8 mouse cellular contexts compared by ENCODE assay signal in genomic region chr10:96213876-96214275, GRCm38 (mm10).
DNase-seq lines count a peak whose midpoint lies in the region; ATAC-seq and TF ChIP-seq lines count a peak whose summit lies in the region.

No protein-coding gene starts in this region.

- no peak for TF ChIP-seq POLR2A in brain, embryonic 14.5 days (IDR thresholded peaks at IDR 0.05; ENCODE audit: borderline replicate concordance, extremely low read depth, insufficient read depth, insufficient read length, poor library complexity, severe bottlenecking)
- no peak for TF ChIP-seq POLR2A in liver, adult 2 months (IDR thresholded peaks at IDR 0.05; ENCODE audit: extremely low read depth, insufficient read depth, low read length)
- no peak for TF ChIP-seq POLR2A in myocyte (IDR thresholded peaks at IDR 0.05; ENCODE audit: insufficient read length, low read depth)

- peak overlapping the region; percentile 41 for H3K4me2 ChIP-seq in heart, embryonic 13.5 days
- no peak overlapping the region for H3K4me2 ChIP-seq in kidney, postnatal 0 days (ENCODE audit: low read length)
- H3K4me2 ChIP-seq in myocyte (ENCODE audit: low read depth), result peak overlapping the region; percentile 60

- peaks cover 4% of the 10 kb centered on the region for H3K4me1 ChIP-seq in heart, embryonic 13.5 days
- H3K4me1 ChIP-seq in kidney, postnatal 0 days (replicated peaks; ENCODE audit: insufficient read depth, low read length), result no peaks in the 10 kb centered on the region; the same call in 1 of the 2 replicates
- H3K4me1 ChIP-seq in liver, adult 2 months (ENCODE audit: control insufficient read depth, insufficient read depth, low read length), result peaks cover 6% of the 10 kb centered on the region

- H3K4me3 ChIP-seq in C2C12 (ENCODE audit: insufficient read depth, poor library complexity, severe bottlenecking) (no peak overlapping the region), myocyte (no peak overlapping the region)
- no peak overlapping the region for H3K4me3 ChIP-seq in heart, embryonic 13.5 days
- no peak overlapping the region for H3K4me3 ChIP-seq in kidney, postnatal 0 days (replicated peaks; ENCODE audit: low read depth, low read length)
- H3K4me3 ChIP-seq in liver, adult 2 months (ENCODE audit: insufficient read depth, low read depth, low read length), result no peak overlapping the region

- H3K79me3 ChIP-seq in C2C12 (ENCODE audit: low read depth), result no peaks in the 10 kb centered on the region

- ATAC-seq in heart, embryonic 13.5 days (ENCODE audit: extremely low read depth, insufficient number of reproducible peaks, low FRiP score, low TSS enrichment), result no peak
- ATAC-seq in kidney, postnatal 0 days (replicated peaks; ENCODE audit: low FRiP score, low read depth), result peak; percentile 83

- no peaks in the 10 kb centered on the region for H3K9me3 ChIP-seq in heart, embryonic 13.5 days
- no peaks in the 10 kb centered on the region for H3K9me3 ChIP-seq in kidney, postnatal 0 days (replicated peaks; ENCODE audit: low read length)

- no peaks in the 10 kb centered on the region for H3K79me2 ChIP-seq in C2C12 (ENCODE audit: control insufficient read depth, insufficient read depth)
- H3K79me2 ChIP-seq in liver, adult 2 months (ENCODE audit: control insufficient read depth, insufficient read depth, low read length), result no peaks in the 10 kb centered on the region
- H3K79me2 ChIP-seq in myocyte (ENCODE audit: control insufficient read depth, insufficient read depth), result no peaks in the 10 kb centered on the region

- no peaks in the 10 kb centered on the region for H3K36me3 ChIP-seq in C2C12 (ENCODE audit: control insufficient read depth, insufficient read depth)
- H3K36me3 ChIP-seq in heart, embryonic 13.5 days, result no peaks in the 10 kb centered on the region
- H3K36me3 ChIP-seq in kidney, postnatal 0 days (ENCODE audit: insufficient read depth, low read length), result no peaks in the 10 kb centered on the region
- no peaks in the 10 kb centered on the region for H3K36me3 ChIP-seq in liver, adult 2 months (ENCODE audit: control insufficient read depth, insufficient read depth, low read length)
- no peaks in the 10 kb centered on the region for H3K36me3 ChIP-seq in myocyte (ENCODE audit: control insufficient read depth, insufficient read depth)

- no peaks in the 10 kb centered on the region for H3K27me3 ChIP-seq in C2C12 (ENCODE audit: control insufficient read depth, insufficient read depth, insufficient read length)
- H3K27me3 ChIP-seq in heart, embryonic 13.5 days (replicated peaks), result no peaks in the 10 kb centered on the region
- H3K27me3 ChIP-seq in kidney, postnatal 0 days (ENCODE audit: insufficient read depth, low read length), result no peaks in the 10 kb centered on the region
- H3K27me3 ChIP-seq in liver, adult 2 months (ENCODE audit: control insufficient read depth, insufficient read depth, low read length), result no peaks in the 10 kb centered on the region
- no peaks in the 10 kb centered on the region for H3K27me3 ChIP-seq in myocyte (ENCODE audit: control insufficient read depth, insufficient read depth, insufficient read length)

- DNase-seq in brain, embryonic 14.5 days (ENCODE audit: low read depth), result peak; percentile 98
- DNase-seq in fibroblast of lung, adult 2 months (ENCODE audit: low read depth), result peak; percentile 89
- peak; percentile 98 for DNase-seq in kidney, postnatal 0 days (ENCODE audit: low spot score)
- DNase-seq in liver, adult 2 months (ENCODE audit: extremely low read depth, low read depth, low spot score), result peak; percentile 77
- DNase-seq in spleen, postnatal 4 days (ENCODE audit: low spot score in 2 of 2), result peak; percentile 73 to 89

- 3% methylated on average over 10 of the region's 10 CpGs for WGBS in heart, embryonic 13.5 days
- WGBS in kidney, postnatal 0 days, result 1% methylated on average over 10 of the region's 10 CpGs
- WGBS in liver, adult 2 months, result 1% methylated on average over 10 of the region's 10 CpGs

- no peak overlapping the region for H3K27ac ChIP-seq in heart, embryonic 13.5 days (replicated peaks)
- no peak overlapping the region for H3K27ac ChIP-seq in kidney, postnatal 0 days
- no peak overlapping the region for H3K27ac ChIP-seq in liver, adult 2 months (replicated peaks; ENCODE audit: insufficient read depth, low read depth, low read length)

- peak overlapping the region; percentile 65 for H3K9ac ChIP-seq in heart, embryonic 13.5 days
- H3K9ac ChIP-seq in kidney, postnatal 0 days (ENCODE audit: low read depth, low read length), result no peak overlapping the region
- H3K9ac ChIP-seq in liver, adult 2 months (ENCODE audit: low read depth, low read length), result no peak overlapping the region

- H3ac ChIP-seq in C2C12 (ENCODE audit: control insufficient read depth, insufficient read length, low read depth), result no peak overlapping the region
- no peak overlapping the region for H3ac ChIP-seq in myocyte (ENCODE audit: control insufficient read depth, insufficient read length)

- TF ChIP-seq CTCF in C2C12 (IDR thresholded peaks at IDR 0.05; ENCODE audit: control insufficient read depth, insufficient read depth, insufficient read length), result no peak
- peak; percentile 80; the same call in 1 of the 2 replicates for TF ChIP-seq CTCF in brain, embryonic 14.5 days (IDR thresholded peaks at IDR 0.05; ENCODE audit: borderline replicate concordance, extremely low read depth, insufficient read depth, insufficient read length)
- TF ChIP-seq CTCF in kidney, postnatal 0 days (IDR thresholded peaks at IDR 0.05; ENCODE audit: low read depth), result peak; percentile 97
- peak; percentile 29 for TF ChIP-seq CTCF in liver, adult 2 months (IDR thresholded peaks at IDR 0.05; ENCODE audit: low read depth, low read length)

TF ChIP-seq in C2C12, 6 proteins besides CTCF, POLR2A, EP300 and RAD21:
- TF ChIP-seq MYOD1 (IDR thresholded peaks at IDR 0.05; ENCODE audit: control insufficient read depth, insufficient read length, low read depth) (no peak), CEBPB (IDR thresholded peaks at IDR 0.05; ENCODE audit: low read depth) (peak; percentile 62), MAX (IDR thresholded peaks at IDR 0.05) (no peak), MYOG (IDR thresholded peaks at IDR 0.05; ENCODE audit: control insufficient read depth, extremely low read depth, insufficient read length) (no peak), FOSL1 (IDR thresholded peaks at IDR 0.05; ENCODE audit: insufficient read depth, low read length, poor library complexity, severe bottlenecking) (no peak)

TF ChIP-seq in myocyte, 11 proteins besides CTCF, POLR2A, EP300 and RAD21:
- TF ChIP-seq CEBPB (IDR thresholded peaks at IDR 0.05; ENCODE audit: insufficient read depth, poor library complexity, severe bottlenecking) (peak; percentile 62; the same call in 1 of the 2 replicates), TCF12 (IDR thresholded peaks at IDR 0.05; ENCODE audit: insufficient read depth, poor library complexity, severe bottlenecking) (no peak)
TF ChIP-seq in myocyte: peak in this region for 1.
